Mouse (Mus musculus) testis, postnatal 14 days (tissue): Measurements from ENCODE around the gene Defb25.
"Not testable (repeated sequence)": the region's sequence is repeated elsewhere in the genome, so short reads cannot be mapped to it uniquely, and the experiment has no call there.

Source experiments
- DNase-seq: peaks from one replicate; pipeline ENCODE4 v3.0.0; 2021; ENCODE audit warnings: low spot score

Defb25 gene

DNA sequence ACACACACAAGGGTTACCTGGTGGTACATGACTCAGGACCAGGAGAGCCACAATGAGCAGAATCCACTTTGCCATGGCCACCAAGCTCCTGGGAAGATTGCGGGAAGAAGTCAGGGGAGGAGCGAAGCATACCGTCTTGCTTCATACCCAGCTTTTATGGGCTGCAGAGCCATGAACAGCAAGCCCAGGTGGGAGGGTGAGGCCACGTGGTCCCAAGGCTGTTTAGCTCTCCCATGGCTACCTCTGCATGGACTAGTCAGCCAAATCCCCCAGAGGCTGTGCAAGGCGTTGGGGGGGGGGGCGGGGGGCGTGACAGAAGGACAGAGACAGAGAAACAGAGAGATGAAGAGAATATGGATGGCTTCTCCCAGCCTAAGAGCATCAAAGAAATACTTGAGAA lies at the start of gene Defb25:
TSS of gene Defb25 (minus strand) at position 101 of the 400 bp plus-strand sequence.
- DNase-seq = no peak

DNA sequence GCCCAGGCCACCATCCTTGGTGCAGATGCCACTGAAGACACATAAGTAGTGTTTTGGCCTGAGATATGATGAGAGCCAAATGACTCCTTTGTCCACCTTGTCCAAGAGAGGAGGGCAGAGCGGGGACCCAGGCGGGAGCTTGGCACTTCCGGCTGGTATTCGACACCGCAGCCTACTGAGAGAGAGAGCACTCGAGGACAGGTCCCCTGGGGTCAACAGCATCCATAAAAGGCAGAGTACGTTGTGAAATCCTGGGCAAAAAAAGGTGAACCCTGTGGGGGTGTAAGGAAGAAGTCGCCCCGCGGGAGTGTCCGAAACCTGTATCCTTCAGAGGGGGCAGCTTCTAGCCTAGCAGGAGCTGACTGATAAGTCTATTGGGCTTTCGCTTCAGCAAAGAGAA lies 49.3 kb upstream of the Defb25 start:
- no peak for DNase-seq

DNA sequence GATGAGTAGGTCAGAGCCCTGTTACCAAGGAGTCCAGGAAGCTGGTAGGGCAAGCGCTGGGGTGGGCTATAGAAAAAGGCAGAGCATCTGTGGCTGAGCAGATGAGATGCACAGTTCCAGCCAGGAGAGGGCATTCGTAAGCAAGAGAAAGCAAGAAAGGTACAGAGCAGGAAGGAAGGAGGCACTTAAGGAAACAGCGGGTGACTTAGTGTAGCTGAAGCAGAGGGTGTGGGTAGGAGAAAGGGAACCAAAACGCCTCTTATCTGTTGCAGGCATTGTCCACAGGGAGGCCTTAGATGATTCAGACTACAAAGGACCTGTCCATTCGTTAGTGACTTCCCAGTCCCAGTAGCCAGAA lies 48.8 kb upstream of the Defb25 start:
- DNase-seq = no peak

DNA sequence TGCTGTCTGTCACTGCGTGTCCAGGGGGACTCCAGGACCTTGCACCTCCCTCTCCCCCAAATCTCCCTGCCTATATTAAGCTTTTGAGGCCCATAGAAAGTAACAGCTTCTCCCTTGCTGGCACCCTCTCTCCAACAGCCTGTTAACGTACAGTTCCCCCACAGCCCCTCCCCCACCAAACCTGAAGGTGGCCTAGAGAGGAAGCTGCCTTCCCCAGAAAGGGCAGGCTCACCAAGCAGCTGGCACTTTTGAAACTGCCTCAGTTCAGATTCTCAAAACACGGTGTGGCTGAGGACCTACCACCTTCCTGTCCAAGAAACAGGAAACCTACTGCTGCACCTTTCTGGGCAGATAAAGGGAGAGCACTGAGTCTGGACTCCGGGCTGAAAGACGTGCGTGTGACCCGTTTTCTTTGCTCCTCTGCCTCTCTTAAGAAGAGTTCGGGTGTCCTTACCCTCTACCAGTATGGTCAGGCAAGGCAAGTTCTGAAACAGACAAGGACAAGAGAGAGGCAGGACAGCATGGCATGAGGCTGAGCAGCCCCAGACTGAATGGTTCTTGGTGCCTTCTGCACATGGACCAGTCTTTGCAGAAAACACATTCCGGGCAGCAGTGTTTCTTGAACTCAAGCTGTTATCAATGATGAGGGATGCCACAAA lies 48.3 kb upstream of the Defb25 start:
- no peak for DNase-seq

- peak; percentile 55 for DNase-seq
These were observed 47.0 kb upstream of the Defb25 start for GRCm38 (mm10) chr2:152669639-152670484.

GRCm38 (mm10) chr2:152669256-152669638 lies 46.4 kb upstream of the Defb25 start, which contains the start of gene H13:
Gene H13, plus strand, starts transcription at chr2:152669461.
- DNase-seq = peak; percentile 90

- not testable (repeated sequence) for DNase-seq
These were observed 43.3 kb upstream of the Defb25 start for GRCm38 (mm10) chr2:152666191-152666590.

- DNase-seq = no peak
These were observed 38.3 kb upstream of the Defb25 start for GRCm38 (mm10) chr2:152661163-152661562.

DNA sequence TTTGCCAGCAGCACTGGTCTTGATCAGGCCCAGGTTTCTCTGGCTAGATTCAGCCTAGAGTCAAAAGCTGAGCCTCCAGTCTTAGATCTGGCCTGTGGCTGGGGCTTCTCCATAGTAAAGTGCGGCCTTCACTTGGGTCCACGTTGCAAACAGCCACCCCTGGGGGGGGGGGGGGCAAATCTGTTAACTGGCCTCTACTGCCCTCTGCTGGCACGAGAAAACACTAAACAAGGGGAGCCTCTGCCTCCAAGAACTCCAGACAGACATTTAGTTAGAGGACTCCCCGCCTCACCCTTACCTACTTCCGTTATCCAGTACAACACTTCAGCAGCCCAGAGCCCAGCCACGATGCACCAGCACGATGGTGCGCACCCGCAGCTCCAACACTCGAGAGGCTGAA lies 34.5 kb upstream of the Defb25 start:
- DNase-seq = no peak

- DNase-seq = no peak
These were observed 31.2 kb upstream of the Defb25 start for GRCm38 (mm10) chr2:152653874-152654715.

DNA sequence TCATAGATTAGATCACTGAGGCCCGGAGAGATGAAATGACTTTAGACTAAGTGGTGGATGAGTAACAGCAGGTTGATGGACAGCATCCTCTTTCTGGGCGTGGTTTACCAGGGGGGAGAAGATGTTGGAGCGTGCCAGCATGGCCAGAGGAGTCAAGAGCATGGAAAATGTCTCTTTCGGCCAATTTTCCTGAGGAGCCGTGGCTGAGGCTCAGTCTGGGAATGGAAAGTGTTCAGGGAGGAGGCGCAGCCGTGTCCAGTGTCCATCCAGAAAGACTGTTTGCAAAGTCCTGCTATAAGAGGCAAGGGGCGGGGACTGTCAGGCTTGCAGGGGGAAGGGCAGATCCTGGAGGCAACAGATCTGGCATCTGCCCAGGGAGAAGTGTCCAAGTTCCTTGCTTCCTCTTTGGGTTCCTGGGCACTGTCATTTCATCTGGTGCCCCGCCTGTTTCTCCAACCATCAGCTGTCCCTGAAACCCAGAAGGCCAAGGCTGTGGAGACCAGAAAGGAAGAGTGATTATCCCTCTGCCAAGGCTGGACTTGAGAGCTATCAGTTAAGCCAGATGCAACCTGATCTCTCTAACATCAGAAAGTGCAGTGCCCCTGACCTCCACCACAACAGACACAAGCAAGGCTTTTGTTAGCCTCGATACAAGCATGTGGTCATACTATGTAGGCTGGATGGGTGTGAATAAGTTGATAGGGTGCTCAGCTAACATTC lies 30.2 kb upstream of the Defb25 start:
- no peak for DNase-seq

DNA sequence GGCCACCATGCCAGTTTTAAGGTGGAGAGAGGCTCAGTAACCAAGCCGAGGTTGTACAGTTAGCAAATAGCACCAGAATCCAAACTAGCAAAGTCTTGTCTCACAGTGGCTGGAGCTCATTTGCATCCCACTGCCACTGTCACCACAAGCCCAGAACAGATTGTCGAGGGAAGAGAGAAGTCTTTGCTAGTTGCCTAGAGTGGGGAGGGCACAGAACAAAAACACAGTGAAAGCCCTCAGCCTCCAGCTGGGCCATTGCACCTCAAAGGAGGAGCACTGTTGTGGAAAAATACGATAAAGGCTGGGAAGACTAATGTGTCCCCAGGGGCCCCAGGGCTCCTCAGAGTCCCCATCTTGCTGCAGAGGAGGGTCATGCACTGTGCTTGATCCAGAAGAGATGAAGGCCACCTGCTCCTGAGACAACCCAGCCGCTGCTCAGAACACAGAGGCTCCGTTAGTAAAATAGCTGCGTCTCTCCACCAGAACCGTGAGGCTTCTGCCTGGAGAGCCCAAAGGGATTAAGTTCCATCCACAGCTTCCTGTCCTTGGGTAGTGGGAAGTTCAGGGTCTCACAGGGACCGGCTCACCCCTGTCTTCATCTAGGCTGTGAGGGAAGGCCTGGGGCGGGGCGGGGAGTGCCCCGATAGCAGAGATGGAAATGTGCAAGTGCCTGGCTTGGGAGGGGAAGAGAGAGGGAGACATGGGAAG lies 16.7 kb upstream of the Defb25 start:
- DNase-seq = peak; percentile 73

DNA sequence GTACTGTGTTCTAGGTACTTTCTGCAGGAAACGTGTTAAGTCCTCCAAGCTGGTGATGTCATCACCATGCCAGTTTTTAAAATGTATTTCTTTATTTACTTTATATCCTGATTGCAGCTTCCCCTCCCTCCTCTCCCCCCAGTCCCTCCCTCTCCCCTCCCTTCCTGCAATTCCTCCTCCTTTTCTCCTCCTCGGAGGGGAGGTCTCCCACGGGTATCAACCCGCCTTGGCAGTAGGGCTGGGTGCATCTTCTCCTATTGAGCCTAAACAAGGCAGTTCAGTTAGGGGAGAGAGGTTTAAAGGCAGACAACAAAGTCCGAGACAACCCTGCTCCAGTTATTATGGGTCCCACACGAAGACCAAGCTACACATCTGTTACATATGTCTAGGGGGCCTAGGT lies 16.0 kb upstream of the Defb25 start:
- no peak for DNase-seq

DNA sequence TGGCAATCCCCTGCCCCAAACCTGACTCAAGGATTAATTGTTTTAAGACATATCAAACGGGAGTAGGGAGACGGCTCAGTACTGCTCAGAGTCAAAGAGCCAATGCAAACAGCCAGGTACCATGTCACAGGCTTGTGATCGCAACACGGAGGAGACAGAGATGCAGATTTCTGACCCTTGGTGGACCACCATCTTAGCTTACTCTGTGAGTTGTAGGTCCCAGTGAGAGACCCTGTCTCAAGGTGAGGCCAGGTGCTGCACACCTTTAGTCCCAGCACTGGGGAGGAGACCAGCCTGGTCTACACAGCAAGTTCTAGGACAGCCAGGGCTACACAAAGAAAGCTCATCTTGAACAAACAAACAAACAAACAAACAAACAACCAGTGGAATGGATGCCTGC lies 14.5 kb upstream of the Defb25 start:
- DNase-seq = no peak

GRCm38 (mm10) chr2:152637006-152637322 lies 14.1 kb upstream of the Defb25 start:
- no peak for DNase-seq

- peak; percentile 59 for DNase-seq
These were observed 13.6 kb upstream of the Defb25 start for GRCm38 (mm10) chr2:152636246-152637005.

- DNase-seq = peak; percentile 34
These were observed 11.5 kb upstream of the Defb25 start for GRCm38 (mm10) chr2:152634311-152634710.

DNA sequence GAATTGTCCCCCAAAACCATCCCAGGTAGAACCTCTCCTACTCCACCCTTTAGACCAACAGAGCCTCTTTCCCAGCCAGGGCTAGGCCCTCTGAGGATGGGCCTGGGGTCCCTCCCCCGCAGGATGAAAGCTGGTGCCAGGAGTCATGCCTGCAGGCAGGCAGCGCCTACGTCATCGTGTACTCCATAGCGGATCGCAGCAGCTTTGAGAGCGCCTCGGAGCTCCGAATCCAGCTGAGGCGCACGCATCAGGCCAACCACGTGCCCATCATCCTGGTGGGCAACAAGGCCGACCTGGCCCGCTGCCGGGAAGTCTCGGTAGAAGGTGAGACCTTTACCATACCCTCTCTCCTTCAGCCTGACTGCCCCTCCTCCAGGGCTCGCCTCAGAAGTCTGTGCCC lies 10.5 kb upstream of the Defb25 start:
- peak; percentile 23 for DNase-seq

GRCm38 (mm10) chr2:152629904-152630303 lies 7.1 kb upstream of the Defb25 start:
- no peak for DNase-seq

GRCm38 (mm10) chr2:152629239-152629638 lies 6.4 kb upstream of the Defb25 start:
- DNase-seq = no peak

GRCm38 (mm10) chr2:152628066-152628465 lies 5.2 kb upstream of the Defb25 start:
- no peak for DNase-seq
